10 mouse cellular contexts compared by ENCODE assay signal in the genomic region with DNA sequence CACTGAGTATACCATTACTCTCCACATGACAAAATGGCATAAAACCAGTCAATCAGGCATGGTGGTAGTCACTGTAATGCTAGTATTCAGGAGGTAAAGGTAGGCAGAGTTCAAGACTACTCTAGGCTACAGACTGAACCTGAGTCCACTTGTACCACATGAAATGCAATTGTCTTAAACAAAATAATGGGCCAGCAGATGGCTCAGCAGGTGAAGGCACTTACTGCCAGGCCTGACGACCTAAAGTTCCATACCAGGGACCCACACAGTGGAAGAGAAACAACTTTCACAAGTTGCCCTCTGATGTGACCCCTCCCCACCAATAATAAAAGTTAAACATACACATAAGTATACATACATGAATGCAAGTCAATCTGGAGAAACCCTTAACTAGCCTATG.
"Had no signal": no experiment of that assay in that cellular context is flagged by ENCODE, and none has a peak within 500 bp of the region (broad histone marks: within the 10 kb centered on the region; RNA-seq: fewer than 3 reads in every experiment).

No protein-coding gene starts in this region.

- H3K4me2 ChIP-seq: liver, embryonic 13.5 days; midbrain, embryonic 11.5 days had no signal

- H3K36me3 ChIP-seq: liver, embryonic 13.5 days had no signal

- H3K27me3 ChIP-seq: liver, embryonic 13.5 days had no signal

- H3K9me3 ChIP-seq: liver, embryonic 13.5 days had no signal

- H3K27ac ChIP-seq: liver, embryonic 13.5 days had no signal

- DNase-seq: kidney, postnatal 14 days; kidney, postnatal 4 days; liver, embryonic 13.5 days; lung, adult 2 months; lung, postnatal 14 days; lung, postnatal 4 days; thymus, adult 18-20 months; thymus, postnatal 36 days had no signal

- H3K9ac ChIP-seq: liver, embryonic 13.5 days had no signal

- H3K4me3 ChIP-seq: left cerebral cortex, adult 2 months; liver, embryonic 13.5 days had no signal
